Mouse (Mus musculus): ENCODE data around the gene Tmbim4. TPM values are rescaled to one million over a fixed set of nuclear protein-coding genes. Genes with fewer than 3 reads are reported as not detected.

Gene Tmbim4
- polyA plus RNA-seq, 1 experiment from 2014 or later, result 102 TPM

DNA sequence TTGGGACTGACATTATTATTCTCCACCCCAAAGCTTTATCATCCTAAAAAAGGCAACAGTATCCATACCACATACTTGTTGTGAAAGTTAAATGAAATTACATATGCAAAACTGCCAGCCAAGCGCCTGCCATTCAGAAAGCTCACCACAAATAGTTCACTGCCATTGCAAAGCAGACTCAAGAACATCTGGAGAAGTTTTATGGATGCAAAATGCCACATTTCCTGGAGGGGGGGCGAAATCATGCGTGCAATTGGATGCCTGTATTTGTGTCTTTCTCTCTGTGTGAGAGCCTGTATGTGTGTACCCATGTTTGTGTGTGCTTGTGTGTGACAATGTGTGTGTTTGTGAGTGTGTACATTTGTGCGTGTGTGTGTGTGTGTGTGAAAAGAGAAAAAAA lies 50.4 kb downstream of the Tmbim4 start:
- Histone ChIP-seq H3K4me1 (replicated peaks; ENCODE audit: control insufficient read depth, insufficient read depth, low read length) (peaks cover 5% of the 10 kb centered on the region), H3K4me3 (ENCODE audit: low read length) (no peak overlapping the region), H3K27ac (ENCODE audit: low read length) (no peak overlapping the region), H3K9ac (ENCODE audit: low read length) (no peak overlapping the region), H3K27me3 (ENCODE audit: control insufficient read depth, insufficient read depth, low read depth, low read length) (no peaks in the 10 kb centered on the region), H3K36me3 (ENCODE audit: control insufficient read depth, insufficient read depth, low read length) (no peaks in the 10 kb centered on the region), H3K4me2 (ENCODE audit: low read depth, low read length) (no peak overlapping the region), H3K9me3 (ENCODE audit: control insufficient read depth, low read length) (no peaks in the 10 kb centered on the region)
- no peak for ATAC-seq (ENCODE audit: low read depth)
- 89% methylated on average over 4 of the region's 4 CpGs for WGBS

DNA sequence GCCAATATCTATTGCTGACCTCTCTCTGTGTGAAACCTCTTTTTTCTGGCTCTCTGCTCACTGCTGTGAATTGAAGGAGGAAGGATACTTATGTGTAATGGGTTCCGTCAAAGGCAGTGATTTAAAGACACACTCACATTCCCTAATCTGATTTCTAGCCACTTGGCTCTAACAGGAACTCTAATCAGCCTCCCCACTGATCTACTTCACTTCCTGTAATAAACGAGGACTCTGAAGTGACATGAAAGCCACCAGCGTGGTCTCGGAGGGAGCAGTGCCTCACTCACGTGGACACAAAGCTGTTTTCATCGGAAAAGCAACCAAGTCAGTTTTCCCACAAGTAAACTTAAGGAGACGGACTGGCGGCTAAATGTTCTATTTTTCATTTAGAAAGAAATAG lies 51.4 kb downstream of the Tmbim4 start:
- H3K27me3 ChIP-seq (ENCODE audit: control insufficient read depth, insufficient read depth, low read depth, low read length), result no peaks in the 10 kb centered on the region
- H3K4me3 ChIP-seq (ENCODE audit: low read length), result no peak overlapping the region
- peaks cover 5% of the 10 kb centered on the region for H3K4me1 ChIP-seq (replicated peaks; ENCODE audit: control insufficient read depth, insufficient read depth, low read length)
- H3K36me3 ChIP-seq (ENCODE audit: control insufficient read depth, insufficient read depth, low read length), result no peaks in the 10 kb centered on the region
- no peaks in the 10 kb centered on the region for H3K9me3 ChIP-seq (ENCODE audit: control insufficient read depth, low read length)
- H3K27ac ChIP-seq (ENCODE audit: low read length), result no peak overlapping the region
- H3K9ac ChIP-seq (ENCODE audit: low read length), result no peak overlapping the region
- WGBS, result 22% methylated on average over 8 of the region's 8 CpGs
- no peak for ATAC-seq (ENCODE audit: low read depth)
- peak overlapping the region; percentile 12 for H3K4me2 ChIP-seq (ENCODE audit: low read depth, low read length)

DNA sequence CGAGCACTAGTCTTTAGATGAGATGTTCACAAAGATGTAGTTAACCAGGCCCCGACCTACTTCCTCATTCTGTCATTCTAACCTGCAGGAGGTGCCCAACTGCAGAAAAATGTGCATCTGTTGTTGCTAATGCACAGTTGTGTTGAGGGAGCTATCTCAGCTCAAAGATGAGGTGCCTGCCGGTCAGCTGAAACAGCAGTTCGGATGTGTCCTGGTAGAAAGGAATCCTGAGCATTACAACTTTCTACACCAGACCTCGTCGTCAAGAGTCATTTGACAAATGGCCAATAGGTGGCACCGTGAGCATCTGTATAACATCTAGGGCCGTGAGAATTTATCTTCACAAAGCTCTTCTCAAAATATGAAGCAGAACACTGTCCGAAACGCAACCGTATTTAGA lies 55.8 kb downstream of the Tmbim4 start:
- ATAC-seq (ENCODE audit: low read depth), result no peak
- Histone ChIP-seq H3K9me3 (ENCODE audit: control insufficient read depth, low read length) (no peaks in the 10 kb centered on the region), H3K4me2 (ENCODE audit: low read depth, low read length) (no peak overlapping the region), H3K36me3 (ENCODE audit: control insufficient read depth, insufficient read depth, low read length) (no peaks in the 10 kb centered on the region), H3K27me3 (ENCODE audit: control insufficient read depth, insufficient read depth, low read depth, low read length) (no peaks in the 10 kb centered on the region), H3K9ac (ENCODE audit: low read length) (peak overlapping the region; percentile 18; the same call in 1 of the 2 replicates), H3K4me1 (replicated peaks; ENCODE audit: control insufficient read depth, insufficient read depth, low read length) (peaks cover 5% of the 10 kb centered on the region), H3K4me3 (ENCODE audit: low read length) (no peak overlapping the region), H3K27ac (ENCODE audit: low read length) (no peak overlapping the region)
- 13% methylated on average over 11 of the region's 11 CpGs for WGBS

DNA sequence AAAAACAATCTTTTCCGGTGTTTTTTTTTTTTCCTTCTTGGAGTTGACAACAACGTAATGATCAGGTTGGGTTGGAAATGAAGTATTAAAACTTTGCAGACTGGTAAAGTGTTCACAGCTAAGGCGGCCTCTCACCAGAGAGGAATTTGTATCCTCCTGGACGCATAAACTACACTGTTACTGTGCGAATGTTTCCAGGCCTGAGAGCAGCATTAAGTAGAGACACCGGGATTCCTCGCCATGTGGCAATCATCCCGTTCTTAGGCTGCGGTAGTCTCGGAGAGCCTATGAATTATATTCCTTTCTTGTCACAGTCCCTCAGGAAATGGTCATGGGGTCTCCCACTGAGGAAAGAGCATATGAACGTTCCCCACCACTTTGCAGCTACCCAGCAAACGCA lies 66.4 kb downstream of the Tmbim4 start:
- no peak for ATAC-seq (ENCODE audit: low read depth)

DNA sequence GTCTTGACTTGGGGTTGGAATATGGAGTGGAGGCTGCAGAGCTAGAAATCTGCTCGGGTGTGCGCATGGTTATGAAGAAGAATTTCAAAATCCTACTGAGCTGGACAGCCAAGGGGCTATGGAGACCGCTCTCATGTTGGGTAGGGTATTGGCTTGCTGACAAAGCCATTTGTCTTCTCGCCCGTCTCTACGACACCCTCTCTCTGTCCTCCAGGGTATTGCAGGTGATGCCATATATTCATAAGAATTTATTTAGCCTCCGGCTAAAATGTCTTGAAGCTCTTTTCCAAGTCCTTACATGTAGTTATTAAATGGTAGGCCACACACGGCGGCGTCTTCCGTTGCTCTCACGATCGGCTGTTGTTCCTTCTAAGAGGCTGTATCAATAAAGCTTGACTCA lies 68.6 kb downstream of the Tmbim4 start:
- Histone ChIP-seq H3K4me2 (ENCODE audit: low read depth, low read length) (no peak overlapping the region), H3K9ac (ENCODE audit: low read length) (no peak overlapping the region), H3K4me3 (ENCODE audit: low read length) (no peak overlapping the region), H3K27ac (ENCODE audit: low read length) (no peak overlapping the region), H3K27me3 (ENCODE audit: control insufficient read depth, insufficient read depth, low read depth, low read length) (no peaks in the 10 kb centered on the region), H3K36me3 (ENCODE audit: control insufficient read depth, insufficient read depth, low read length) (no peaks in the 10 kb centered on the region), H3K4me1 (replicated peaks; ENCODE audit: control insufficient read depth, insufficient read depth, low read length) (peaks cover 7% of the 10 kb centered on the region), H3K9me3 (ENCODE audit: control insufficient read depth, low read length) (no peaks in the 10 kb centered on the region)
- WGBS, result 92% methylated on average over 13 of the region's 13 CpGs
- ATAC-seq (ENCODE audit: low read depth), result no peak

More for the DNA sequence above, 66.4 kb downstream of the Tmbim4 start:
- Histone ChIP-seq H3K4me2 (ENCODE audit: low read depth, low read length) (no peak overlapping the region), H3K9me3 (ENCODE audit: control insufficient read depth, low read length) (no peaks in the 10 kb centered on the region), H3K9ac (ENCODE audit: low read length) (no peak overlapping the region), H3K27me3 (ENCODE audit: control insufficient read depth, insufficient read depth, low read depth, low read length) (no peaks in the 10 kb centered on the region), H3K36me3 (ENCODE audit: control insufficient read depth, insufficient read depth, low read length) (no peaks in the 10 kb centered on the region), H3K4me1 (replicated peaks; ENCODE audit: control insufficient read depth, insufficient read depth, low read length) (peaks cover 7% of the 10 kb centered on the region), H3K4me3 (ENCODE audit: low read length) (no peak overlapping the region), H3K27ac (ENCODE audit: low read length) (no peak overlapping the region)
- WGBS, result 49% methylated on average over 12 of the region's 12 CpGs

DNA sequence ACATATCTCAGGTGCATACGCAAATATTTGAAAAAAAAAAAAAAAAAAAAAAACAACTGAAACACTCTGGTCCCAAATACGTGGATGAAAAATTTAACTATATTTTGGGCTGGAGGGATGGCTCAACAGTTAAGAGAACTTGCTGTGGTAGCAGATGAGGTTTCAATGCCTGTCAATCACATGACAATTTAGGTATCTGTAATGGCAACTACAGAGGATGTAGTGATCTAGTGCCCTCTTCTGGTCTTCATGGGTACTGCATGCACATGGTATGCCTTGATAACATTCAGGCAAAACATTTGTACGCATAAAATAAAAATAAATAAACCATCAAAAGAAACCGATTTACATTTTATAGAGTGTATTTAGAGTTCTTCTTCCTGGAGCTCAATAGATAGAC lies 69.4 kb downstream of the Tmbim4 start:
- Histone ChIP-seq H3K9me3 (ENCODE audit: control insufficient read depth, low read length) (no peaks in the 10 kb centered on the region), H3K36me3 (ENCODE audit: control insufficient read depth, insufficient read depth, low read length) (no peaks in the 10 kb centered on the region), H3K4me2 (ENCODE audit: low read depth, low read length) (no peak overlapping the region), H3K27me3 (ENCODE audit: control insufficient read depth, insufficient read depth, low read depth, low read length) (no peaks in the 10 kb centered on the region), H3K9ac (ENCODE audit: low read length) (no peak overlapping the region), H3K27ac (ENCODE audit: low read length) (no peak overlapping the region), H3K4me3 (ENCODE audit: low read length) (no peak overlapping the region), H3K4me1 (replicated peaks; ENCODE audit: control insufficient read depth, insufficient read depth, low read length) (peaks cover 7% of the 10 kb centered on the region)
- 79% methylated on average over 4 of the region's 4 CpGs for WGBS
- no peak for ATAC-seq (ENCODE audit: low read depth)

DNA sequence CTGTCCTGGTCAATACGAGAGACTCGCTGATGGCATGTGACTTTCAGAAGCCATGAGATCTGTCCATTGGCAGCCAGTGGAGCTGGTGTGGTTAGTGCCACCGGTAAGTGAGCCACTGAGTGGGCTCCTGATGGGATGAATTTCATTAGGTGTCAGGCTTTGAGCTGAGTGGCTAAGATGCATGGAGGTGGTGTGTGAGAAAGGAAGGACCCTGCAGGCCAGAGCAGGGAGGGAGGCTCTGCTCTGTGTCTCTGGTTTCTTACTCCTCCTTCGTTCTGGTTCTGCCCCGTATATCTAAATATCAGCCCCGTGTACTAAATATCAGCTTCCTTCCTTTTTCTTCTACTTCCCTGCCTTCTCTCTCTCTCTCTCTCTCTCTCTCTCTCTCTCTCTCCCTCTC lies 69.9 kb downstream of the Tmbim4 start:
- Histone ChIP-seq H3K27me3 (ENCODE audit: control insufficient read depth, insufficient read depth, low read depth, low read length) (no peaks in the 10 kb centered on the region), H3K4me2 (ENCODE audit: low read depth, low read length) (no peak overlapping the region), H3K36me3 (ENCODE audit: control insufficient read depth, insufficient read depth, low read length) (no peaks in the 10 kb centered on the region), H3K9ac (ENCODE audit: low read length) (no peak overlapping the region), H3K9me3 (ENCODE audit: control insufficient read depth, low read length) (no peaks in the 10 kb centered on the region), H3K4me3 (ENCODE audit: low read length) (no peak overlapping the region), H3K4me1 (replicated peaks; ENCODE audit: control insufficient read depth, insufficient read depth, low read length) (peaks cover 7% of the 10 kb centered on the region), H3K27ac (ENCODE audit: low read length) (no peak overlapping the region)
- WGBS, result 55% methylated on average over 6 of the region's 6 CpGs
- ATAC-seq (ENCODE audit: low read depth), result no peak

DNA sequence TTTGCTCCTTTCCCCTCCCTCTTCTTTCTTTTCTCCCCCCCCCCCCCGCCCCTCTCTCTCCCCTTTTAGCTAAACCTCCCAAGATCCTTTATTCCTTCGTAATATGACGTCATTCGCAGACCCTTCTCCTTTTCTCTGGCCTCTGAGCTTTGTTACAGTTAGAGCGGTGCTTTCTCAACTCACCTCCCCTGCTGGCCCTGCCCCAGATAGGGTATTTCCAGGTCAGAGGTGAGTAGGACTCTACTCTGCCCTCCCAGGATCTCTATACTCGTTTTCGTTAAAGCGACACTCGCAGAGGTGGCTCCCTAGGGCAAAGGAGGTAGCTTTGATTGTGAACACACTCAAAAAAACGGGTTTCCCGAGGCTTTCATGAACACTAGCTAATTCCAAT lies 70.5 kb downstream of the Tmbim4 start:
- H3K36me3 ChIP-seq (ENCODE audit: control insufficient read depth, insufficient read depth, low read length), result no peaks in the 10 kb centered on the region
- H3K9me3 ChIP-seq (ENCODE audit: control insufficient read depth, low read length), result no peaks in the 10 kb centered on the region
- 10% methylated on average over 10 of the region's 11 CpGs for WGBS
- H3K4me2 ChIP-seq (ENCODE audit: low read depth, low read length), result peak overlapping the region; percentile 48
- ATAC-seq (ENCODE audit: low read depth), result 0 out of 2 replicates have a peak, but pooled peaks have one; percentile 15
- peaks cover 7% of the 10 kb centered on the region for H3K4me1 ChIP-seq (replicated peaks; ENCODE audit: control insufficient read depth, insufficient read depth, low read length)
- no peaks in the 10 kb centered on the region for H3K27me3 ChIP-seq (ENCODE audit: control insufficient read depth, insufficient read depth, low read depth, low read length)
- no peak overlapping the region for H3K27ac ChIP-seq (ENCODE audit: low read length)
- H3K9ac ChIP-seq (ENCODE audit: low read length), result peak overlapping the region; percentile 29; the same call in 1 of the 2 replicates
- H3K4me3 ChIP-seq (ENCODE audit: low read length), result peak overlapping the region; percentile 33

DNA sequence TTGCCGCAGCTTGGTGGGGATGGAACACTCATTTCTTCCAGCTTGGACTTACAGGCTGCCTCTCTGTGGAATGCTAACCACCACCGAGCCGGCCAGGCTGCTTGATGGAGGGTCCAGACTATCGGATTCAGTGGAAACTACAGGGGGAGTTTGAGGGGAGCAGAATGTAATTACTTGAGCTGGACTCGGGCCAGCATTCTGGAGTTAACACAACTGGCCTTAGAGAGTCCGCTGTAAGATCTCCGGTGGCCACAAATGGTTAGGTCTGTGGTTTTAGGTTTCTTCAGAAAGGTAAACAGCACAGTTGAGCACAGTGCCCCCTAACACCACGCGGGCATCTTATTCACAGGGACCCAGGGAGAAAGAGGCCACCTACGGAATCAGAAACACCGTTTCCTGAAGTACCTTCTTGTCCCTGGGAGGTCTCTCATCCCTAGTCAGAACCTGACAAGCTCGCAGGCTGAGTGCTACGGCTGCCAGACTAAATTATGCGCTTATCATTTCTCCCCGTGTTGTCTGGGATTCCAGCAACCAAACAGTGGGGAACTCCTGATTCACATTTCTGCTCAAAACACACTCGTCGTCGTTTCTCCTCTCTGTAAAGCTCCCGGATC lies 71.0 kb downstream of the Tmbim4 start:
- peak overlapping the region; percentile 33 for H3K4me3 ChIP-seq (ENCODE audit: low read length)
- WGBS, result 2% methylated on average over 19 of the region's 19 CpGs
- ATAC-seq (ENCODE audit: low read depth), result peak; percentile 41; the same call in 1 of the 2 replicates

DNA sequence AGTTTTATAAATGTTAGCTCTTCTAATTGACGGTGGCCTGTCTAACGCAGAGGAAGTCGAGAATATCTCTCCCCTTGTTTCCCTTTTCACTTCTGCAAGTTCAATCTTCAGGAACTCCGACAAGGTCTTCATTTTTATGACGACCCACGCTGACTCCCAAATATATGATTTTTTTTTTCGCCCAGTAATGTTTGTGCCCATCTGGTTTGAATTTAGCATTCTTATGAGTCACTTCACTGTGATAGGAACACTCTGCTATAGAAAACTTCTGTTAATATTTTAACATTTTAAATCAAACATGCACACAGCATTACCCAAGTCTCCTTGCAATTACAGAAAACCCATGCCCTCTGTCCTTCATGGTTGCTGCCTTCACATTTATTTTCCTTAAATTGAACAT lies 71.9 kb downstream of the Tmbim4 start:
- 75% methylated on average over 7 of the region's 7 CpGs for WGBS
- Histone ChIP-seq H3K4me1 (replicated peaks; ENCODE audit: control insufficient read depth, insufficient read depth, low read length) (peaks cover 7% of the 10 kb centered on the region), H3K4me2 (ENCODE audit: low read depth, low read length) (no peak overlapping the region), H3K27ac (ENCODE audit: low read length) (no peak overlapping the region), H3K9ac (ENCODE audit: low read length) (no peak overlapping the region), H3K36me3 (ENCODE audit: control insufficient read depth, insufficient read depth, low read length) (no peaks in the 10 kb centered on the region), H3K27me3 (ENCODE audit: control insufficient read depth, insufficient read depth, low read depth, low read length) (no peaks in the 10 kb centered on the region), H3K9me3 (ENCODE audit: control insufficient read depth, low read length) (no peaks in the 10 kb centered on the region), H3K4me3 (ENCODE audit: low read length) (no peak overlapping the region)
- ATAC-seq (ENCODE audit: low read depth), result no peak

More for the DNA sequence above, 71.0 kb downstream of the Tmbim4 start:
- Histone ChIP-seq H3K4me1 (replicated peaks; ENCODE audit: control insufficient read depth, insufficient read depth, low read length) (peaks cover 7% of the 10 kb centered on the region), H3K4me2 (ENCODE audit: low read depth, low read length) (peak overlapping the region; percentile 48), H3K9ac (ENCODE audit: low read length) (peak overlapping the region; percentile 29; the same call in 1 of the 2 replicates), H3K36me3 (ENCODE audit: control insufficient read depth, insufficient read depth, low read length) (no peaks in the 10 kb centered on the region), H3K27ac (ENCODE audit: low read length) (no peak overlapping the region), H3K9me3 (ENCODE audit: control insufficient read depth, low read length) (no peaks in the 10 kb centered on the region), H3K27me3 (ENCODE audit: control insufficient read depth, insufficient read depth, low read depth, low read length) (no peaks in the 10 kb centered on the region)
